Mouse (Mus musculus) C2C12 (cell line): Measurements from ENCODE around the gene Crtc1. TPM values are rescaled to one million over a fixed set of nuclear protein-coding genes. Genes with fewer than 3 reads are reported as not detected.

Experiments used
- H3K27me3 ChIP-seq: one replicate; pipeline ENCODE4 v1.6.1; 2011; ENCODE audit not compliant: control insufficient read depth, insufficient read depth, insufficient read length
- H3K36me3 ChIP-seq: one replicate; pipeline ENCODE4 v1.6.1; 2011; ENCODE audit not compliant: control insufficient read depth, insufficient read depth
- H3K4me3 ChIP-seq: one replicate; pipeline ENCODE4 v1.5.1; 2011; ENCODE audit warnings: mild to moderate bottlenecking, control low read depth; ENCODE audit not compliant: poor library complexity, insufficient read depth, severe bottlenecking
- H3K79me2 ChIP-seq: one replicate; pipeline ENCODE4 v1.6.1; 2011; ENCODE audit not compliant: control insufficient read depth, insufficient read depth
- H3K79me3 ChIP-seq: one replicate; pipeline ENCODE4 v1.6.1; 2011; ENCODE audit warnings: low read depth, control low read depth
- H3ac ChIP-seq: one replicate; pipeline ENCODE3; 2011; ENCODE audit warnings: low read depth; ENCODE audit not compliant: control insufficient read depth, insufficient read length
- CEBPB ChIP-seq: IDR thresholded peaks from one replicate; pipeline ENCODE4 v1.6.1; 2011; ENCODE audit warnings: low read depth, mild to moderate bottlenecking, control low read depth, moderate library complexity
- CTCF ChIP-seq: IDR thresholded peaks from one replicate; pipeline ENCODE4 v1.5.1; 2011; ENCODE audit not compliant: control insufficient read depth, insufficient read depth, insufficient read length
- FOSL1 ChIP-seq: IDR thresholded peaks from one replicate; pipeline ENCODE4 v1.8.0; 2011; ENCODE audit warnings: mild to moderate bottlenecking, low read length; ENCODE audit not compliant: poor library complexity, insufficient read depth, severe bottlenecking
- MAX ChIP-seq: IDR thresholded peaks from one replicate; pipeline ENCODE4 v1.6.1; 2011; ENCODE audit warnings: mild to moderate bottlenecking, control low read depth
- MYOD1 ChIP-seq: IDR thresholded peaks from one replicate; pipeline ENCODE4 v1.6.1; 2011; ENCODE audit warnings: low read depth; ENCODE audit not compliant: control insufficient read depth, insufficient read length
- MYOG ChIP-seq: IDR thresholded peaks from one replicate; pipeline ENCODE4 v1.6.1; 2011; ENCODE audit not compliant: control insufficient read depth, insufficient read length; ENCODE audit errors: extremely low read depth
- USF1 ChIP-seq: IDR thresholded peaks from one replicate; pipeline ENCODE4 v1.6.1; 2011; ENCODE audit warnings: low read depth, mild to moderate bottlenecking, control low read depth, moderate library complexity
- polyA plus RNA-seq: library from polyadenylated mRNA; unstranded; fragments of >200 nt; fragmentation: generic; extraction: Trizol; gene quantifications from one replicate; pipeline ENCODE4 v1.2.1, GENCODE M21; 2012; ENCODE audit warnings: missing spikeins

Gene Crtc1
- polyA plus RNA-seq, 1 experiment = 11.7 TPM

DNA sequence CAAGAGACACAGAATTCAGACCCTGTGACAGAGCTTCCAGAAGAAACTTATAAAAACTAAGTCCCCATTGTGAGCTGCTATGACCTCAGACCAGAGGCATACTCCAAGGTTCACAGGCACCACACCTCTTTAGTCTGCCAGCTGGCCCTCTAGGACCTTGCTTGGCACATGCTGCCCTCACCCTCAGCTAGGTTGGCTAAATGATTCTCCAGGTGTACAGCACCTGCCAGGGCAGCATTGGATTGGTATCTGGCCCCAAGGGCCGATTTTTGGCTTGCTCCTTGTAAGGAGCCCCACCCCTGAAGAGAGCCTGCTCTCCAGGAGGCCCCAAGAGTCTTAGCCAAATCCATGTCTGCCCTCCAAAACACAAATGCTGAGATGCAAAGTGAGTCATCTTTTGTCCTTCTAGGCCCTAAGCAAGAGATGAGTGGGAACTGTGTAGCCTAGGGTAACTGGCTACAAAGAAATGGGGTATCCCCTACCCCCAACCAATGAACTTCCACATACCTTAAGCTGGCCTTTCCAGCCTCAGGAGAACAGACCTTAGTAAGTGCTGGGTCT, 91.4 kb downstream of the Crtc1 start:
- TF ChIP-seq CTCF (no peak), CEBPB (no peak), FOSL1 (no peak), USF1 (no peak), MYOG (no peak), MAX (no peak), MYOD1 (no peak)
- Histone ChIP-seq H3K36me3 (peaks cover 37% of the 10 kb centered on the region), H3K4me3 (no peak overlapping the region), H3K79me2 (peaks cover 100% of the 10 kb centered on the region), H3K79me3 (peaks cover 93% of the 10 kb centered on the region), H3K27me3 (no peaks in the 10 kb centered on the region), H3ac (no peak overlapping the region)

DNA sequence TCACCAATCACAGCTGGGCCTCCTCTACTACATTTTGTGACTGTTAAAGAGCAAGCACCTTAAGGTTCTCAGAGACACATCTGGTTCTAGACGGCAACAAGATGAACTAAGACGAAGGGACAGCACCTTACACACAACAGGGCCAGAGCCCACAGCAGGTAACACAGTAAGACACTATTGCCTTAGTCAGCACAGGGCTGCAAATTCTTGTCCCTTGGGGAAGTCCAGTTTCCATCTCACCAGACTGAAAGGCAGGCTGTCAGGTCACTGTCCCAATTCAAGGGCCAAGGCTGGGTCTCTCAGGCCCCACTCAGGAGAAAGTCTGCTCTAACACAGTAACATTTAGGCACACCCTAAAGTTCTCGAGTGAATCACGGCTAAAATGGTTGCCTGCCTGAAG, 91.9 kb downstream of the Crtc1 start:
- Histone ChIP-seq H3ac (no peak overlapping the region), H3K79me2 (peaks cover 100% of the 10 kb centered on the region), H3K27me3 (no peaks in the 10 kb centered on the region), H3K36me3 (peaks cover 42% of the 10 kb centered on the region), H3K79me3 (peaks cover 93% of the 10 kb centered on the region), H3K4me3 (no peak overlapping the region)
- TF ChIP-seq MAX (no peak), FOSL1 (no peak)

DNA sequence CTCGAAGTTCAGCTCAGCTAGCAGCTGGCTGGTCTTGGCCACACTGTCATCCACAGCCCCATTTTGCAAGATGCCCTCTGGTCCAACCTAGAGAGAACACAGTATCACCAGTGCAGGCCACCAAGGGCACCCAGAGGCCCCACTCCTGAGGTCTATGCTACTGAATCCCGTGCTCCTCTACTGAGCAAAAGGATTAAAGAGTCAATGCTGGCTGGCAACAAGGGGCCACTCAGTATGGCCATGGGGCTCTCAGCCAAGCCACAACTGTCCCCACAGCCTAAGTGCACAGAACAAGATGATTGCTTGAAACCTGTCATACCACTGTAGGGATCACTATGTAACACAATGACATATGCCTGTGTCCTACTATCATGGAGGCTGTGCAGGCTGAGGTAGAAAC, 95.1 kb downstream of the Crtc1 start:
- Histone ChIP-seq H3K27me3 (no peaks in the 10 kb centered on the region), H3K79me2 (peaks cover 85% of the 10 kb centered on the region), H3K79me3 (peaks cover 70% of the 10 kb centered on the region), H3K4me3 (no peak overlapping the region), H3ac (no peak overlapping the region), H3K36me3 (peaks cover 69% of the 10 kb centered on the region)
- no peak for TF ChIP-seq FOSL1
- TF ChIP-seq USF1 = no peak

DNA sequence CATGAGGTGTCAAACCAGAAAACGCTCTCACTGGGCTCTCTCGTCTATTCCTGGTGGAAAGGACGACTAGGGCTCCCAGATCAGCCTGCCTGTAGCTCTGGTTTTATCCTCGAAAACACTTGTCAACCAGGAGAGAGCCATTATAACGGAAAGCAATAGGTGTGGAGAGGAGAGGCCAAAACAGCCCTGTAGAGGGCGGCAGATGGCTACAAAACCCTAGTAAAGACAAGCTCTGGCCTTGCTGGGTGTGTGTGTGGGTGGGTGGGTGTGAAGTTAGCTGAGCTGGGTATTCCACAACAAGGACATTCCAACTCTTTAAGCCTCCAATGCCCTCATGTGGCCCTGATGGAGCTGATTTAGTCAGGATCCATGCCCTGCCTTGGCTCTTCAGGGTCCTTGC, 95.7 kb downstream of the Crtc1 start:
- Histone ChIP-seq H3K36me3 (peaks cover 75% of the 10 kb centered on the region), H3K79me2 (peaks cover 80% of the 10 kb centered on the region), H3ac (no peak overlapping the region), H3K79me3 (peaks cover 64% of the 10 kb centered on the region), H3K4me3 (no peak overlapping the region), H3K27me3 (no peaks in the 10 kb centered on the region)
- no peak for TF ChIP-seq CTCF
- no peak for TF ChIP-seq MYOD1
- no peak for TF ChIP-seq USF1
- TF ChIP-seq FOSL1 = no peak
- no peak for TF ChIP-seq CEBPB
- TF ChIP-seq MAX = no peak
- no peak for TF ChIP-seq MYOG

DNA sequence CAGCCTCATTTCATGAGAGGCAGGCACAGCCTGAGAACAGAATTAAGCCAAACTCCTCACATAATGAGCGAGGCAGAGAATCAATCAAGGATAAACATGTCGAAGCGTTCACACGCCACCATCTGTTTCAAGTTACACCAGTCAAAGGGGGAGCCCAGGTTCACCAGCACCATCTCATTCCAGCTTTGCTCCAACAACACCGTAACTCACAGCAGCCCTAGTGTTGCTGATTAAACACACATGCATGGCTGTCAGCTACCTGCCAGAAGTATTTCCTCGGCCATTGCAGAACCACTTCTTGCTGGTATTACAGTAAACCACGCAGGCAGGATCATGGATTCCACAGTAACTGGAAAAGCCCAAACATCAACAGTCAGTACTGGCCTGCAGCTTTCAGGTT, 96.3 kb downstream of the Crtc1 start:
- Histone ChIP-seq H3K4me3 (no peak overlapping the region), H3K36me3 (peaks cover 75% of the 10 kb centered on the region), H3K79me3 (peaks cover 58% of the 10 kb centered on the region), H3K79me2 (peaks cover 73% of the 10 kb centered on the region), H3K27me3 (no peaks in the 10 kb centered on the region), H3ac (no peak overlapping the region)
- TF ChIP-seq MYOG (no peak), MAX (no peak), USF1 (no peak), CEBPB (no peak), CTCF (no peak), FOSL1 (no peak), MYOD1 (no peak)

DNA sequence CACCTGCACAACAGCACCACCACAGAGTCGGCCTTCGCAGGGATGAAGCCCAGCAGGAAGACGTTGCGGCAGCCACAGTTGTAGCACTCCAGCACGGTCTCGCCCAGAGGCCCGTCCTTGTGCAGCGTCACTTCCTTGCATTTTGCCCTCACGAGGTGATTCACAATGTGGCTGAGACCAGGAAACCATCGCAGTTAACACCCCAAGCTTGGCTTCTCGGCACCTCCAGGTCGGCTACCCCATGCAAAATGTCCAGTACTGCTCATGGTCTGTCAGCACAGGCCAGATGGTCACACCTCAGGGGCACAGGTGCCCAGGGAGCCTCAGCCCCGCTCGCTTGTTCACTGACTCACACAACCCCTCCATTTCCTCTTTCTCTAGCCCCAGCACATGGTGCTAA, 97.4 kb downstream of the Crtc1 start:
- Histone ChIP-seq H3K79me2 (peaks cover 63% of the 10 kb centered on the region), H3K27me3 (no peaks in the 10 kb centered on the region), H3K36me3 (peaks cover 78% of the 10 kb centered on the region), H3K4me3 (no peak overlapping the region), H3K79me3 (peaks cover 48% of the 10 kb centered on the region), H3ac (no peak overlapping the region)
- TF ChIP-seq CEBPB (no peak), MYOG (no peak), USF1 (no peak), MAX (no peak), MYOD1 (no peak), FOSL1 (no peak), CTCF (no peak)
